Mouse (Mus musculus): ENCODE measurements around the gene Rpl29.

The Rpl29 gene

GRCm38 (mm10) chr9:106429221-106430014 lies at the start of gene Rpl29:
TSS of gene Rpl29 (plus strand) at chr9:106429454.
- DNase-seq (ENCODE audit: low read depth, low spot score), result peak; percentile 94

DNA sequence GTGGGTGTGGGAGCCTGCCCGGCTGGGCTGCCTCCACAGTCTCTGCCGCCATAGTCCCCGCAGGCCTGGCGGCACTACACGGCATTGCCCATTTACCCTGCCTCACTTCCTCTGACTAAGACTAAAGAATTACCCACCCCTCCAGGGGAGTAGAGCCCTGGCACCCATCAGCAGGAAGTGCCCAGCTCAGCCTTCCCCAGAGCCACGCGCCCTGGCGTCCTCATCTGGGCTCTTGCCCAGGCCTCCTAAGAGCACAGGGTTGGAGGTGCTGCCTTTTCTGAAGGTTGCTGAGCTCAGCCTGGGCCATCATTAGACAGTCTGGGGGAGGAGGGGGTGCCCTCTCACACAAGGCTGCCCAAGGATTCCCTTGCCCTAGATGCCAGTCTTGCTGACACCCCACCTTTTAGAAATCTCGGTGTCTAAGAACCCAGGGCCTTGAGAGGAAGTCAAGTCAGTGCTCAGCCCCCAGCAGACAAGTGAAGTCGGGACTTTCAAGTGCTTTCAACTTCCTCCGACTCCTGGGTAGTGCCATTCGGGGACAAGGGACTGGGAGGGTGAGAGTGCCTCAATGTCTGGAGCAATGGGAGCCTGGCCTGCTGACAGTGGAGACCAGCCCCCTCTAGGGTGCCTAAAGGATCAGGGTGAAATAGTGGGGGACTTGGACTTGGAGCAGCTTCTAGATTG lies 42.9 kb upstream of the Rpl29 start:
- no peak for DNase-seq (ENCODE audit: low read depth, low spot score)

GRCm38 (mm10) chr9:106392828-106393527 lies 36.3 kb upstream of the Rpl29 start:
- DNase-seq (ENCODE audit: low read depth, low spot score), result no peak

DNA sequence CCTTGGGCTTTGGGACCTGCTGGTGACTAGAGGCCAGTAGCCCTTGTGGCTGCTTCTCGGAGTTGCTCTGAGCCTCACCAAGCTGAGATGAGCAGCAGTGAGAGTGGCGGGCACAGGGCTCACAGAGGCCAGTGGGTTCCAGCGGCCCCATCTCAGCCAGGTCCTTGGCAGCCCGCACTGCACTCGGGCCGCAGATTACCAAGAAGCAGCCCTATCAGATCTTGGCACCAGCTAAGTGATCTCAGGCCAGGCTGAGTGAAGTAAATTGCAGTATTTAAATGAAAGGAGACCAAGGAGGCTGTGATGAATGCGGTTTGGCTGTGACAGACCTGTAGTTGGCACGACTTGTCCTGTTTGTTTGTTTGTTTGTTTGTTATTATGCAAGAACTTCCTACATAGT lies 35.7 kb upstream of the Rpl29 start:
- no peak for DNase-seq (ENCODE audit: low read depth, low spot score)

GRCm38 (mm10) chr9:106394649-106395602 lies 34.3 kb upstream of the Rpl29 start:
- DNase-seq (ENCODE audit: low read depth, low spot score), result no peak

DNA sequence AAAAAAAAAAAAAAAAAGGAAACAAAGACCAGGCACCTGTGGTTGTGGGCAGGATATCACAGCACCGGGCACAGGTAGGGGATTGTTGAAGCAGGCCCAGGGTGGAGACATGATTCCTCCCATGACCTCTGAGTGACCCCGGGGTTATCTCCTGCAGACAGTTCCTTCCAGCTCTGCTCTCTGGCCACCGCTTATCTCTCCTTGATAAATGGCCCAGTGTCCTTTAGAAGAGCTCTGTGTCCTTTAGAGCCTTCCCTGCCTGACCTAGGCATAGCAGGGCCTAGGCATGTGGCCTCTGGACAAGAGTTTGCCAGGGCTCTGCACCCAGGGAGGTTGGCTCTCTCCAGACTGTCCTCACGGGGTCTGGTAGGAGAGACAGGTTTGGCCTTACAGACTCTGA lies 31.5 kb upstream of the Rpl29 start:
- no peak for DNase-seq (ENCODE audit: low read depth, low spot score)

DNA sequence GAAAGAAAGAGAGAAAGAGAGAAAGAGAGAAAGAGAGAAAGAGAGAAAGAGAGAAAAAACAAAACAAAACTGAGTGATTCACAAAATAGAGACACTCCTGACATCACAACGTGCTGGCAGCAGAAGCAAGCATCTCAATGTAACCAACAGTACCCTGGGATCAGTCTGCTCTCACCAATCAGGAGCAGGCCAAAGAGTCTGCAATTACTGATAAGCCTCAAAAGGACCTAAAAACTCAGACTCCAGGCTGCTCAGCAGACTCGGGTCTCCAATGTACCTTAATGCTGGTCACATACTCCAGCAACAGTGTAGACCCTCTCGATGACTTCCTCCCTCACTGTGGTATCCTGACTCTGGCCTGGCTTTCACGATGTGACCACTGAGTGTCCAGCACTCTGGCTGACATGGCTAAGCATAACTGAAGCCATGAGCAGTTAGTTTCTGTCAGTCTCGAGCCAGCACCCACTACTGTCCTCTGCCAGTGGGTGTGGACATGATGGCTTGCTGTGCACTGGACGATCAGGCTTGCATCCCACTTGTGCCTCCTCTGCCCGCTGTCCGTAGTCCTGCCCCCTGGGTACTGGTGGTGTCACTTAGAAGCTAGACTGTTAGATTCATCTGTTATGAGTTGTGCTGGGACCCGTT lies 30.5 kb upstream of the Rpl29 start:
- DNase-seq (ENCODE audit: low read depth, low spot score), result no peak

DNA sequence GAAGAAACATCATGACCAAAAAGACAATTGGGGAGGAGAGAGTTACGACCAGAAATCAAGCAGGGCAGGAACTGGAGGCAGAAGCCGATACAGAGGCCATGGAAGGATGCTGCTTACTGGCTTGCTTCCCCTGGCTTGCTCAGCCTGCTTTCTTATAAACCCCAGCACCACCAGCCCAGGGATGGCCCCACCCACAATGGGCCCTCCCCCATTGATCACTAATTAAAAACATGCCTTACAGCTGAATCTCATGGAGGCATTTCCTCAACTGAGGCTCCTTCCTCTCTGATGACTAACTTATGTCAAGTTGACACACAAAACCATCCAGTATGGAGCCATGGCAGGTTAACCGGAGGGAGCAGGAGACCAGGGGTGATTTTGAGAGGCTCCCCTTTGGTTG lies 29.4 kb upstream of the Rpl29 start:
- DNase-seq (ENCODE audit: low read depth, low spot score), result no peak

DNA sequence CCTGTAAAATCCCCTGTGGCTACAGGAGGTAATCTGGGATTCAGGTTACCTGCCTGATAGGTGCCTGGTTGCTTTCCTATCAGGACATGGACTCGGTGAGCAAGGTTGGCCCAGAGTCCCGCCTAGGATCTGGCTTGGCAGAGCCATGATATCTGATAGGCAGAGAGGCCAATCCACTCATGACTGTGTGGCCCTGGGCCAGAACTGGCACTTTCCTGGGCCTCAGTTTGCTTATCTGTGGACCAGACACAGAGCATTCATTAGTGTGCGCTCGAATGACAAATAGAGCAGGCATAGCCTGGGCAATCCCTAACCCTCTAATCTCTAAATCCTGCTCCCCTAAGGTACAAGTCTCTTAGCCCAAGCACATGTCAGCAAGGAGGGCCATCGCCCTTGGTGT lies 27.1 kb upstream of the Rpl29 start:
- DNase-seq (ENCODE audit: low read depth, low spot score), result no peak

DNA sequence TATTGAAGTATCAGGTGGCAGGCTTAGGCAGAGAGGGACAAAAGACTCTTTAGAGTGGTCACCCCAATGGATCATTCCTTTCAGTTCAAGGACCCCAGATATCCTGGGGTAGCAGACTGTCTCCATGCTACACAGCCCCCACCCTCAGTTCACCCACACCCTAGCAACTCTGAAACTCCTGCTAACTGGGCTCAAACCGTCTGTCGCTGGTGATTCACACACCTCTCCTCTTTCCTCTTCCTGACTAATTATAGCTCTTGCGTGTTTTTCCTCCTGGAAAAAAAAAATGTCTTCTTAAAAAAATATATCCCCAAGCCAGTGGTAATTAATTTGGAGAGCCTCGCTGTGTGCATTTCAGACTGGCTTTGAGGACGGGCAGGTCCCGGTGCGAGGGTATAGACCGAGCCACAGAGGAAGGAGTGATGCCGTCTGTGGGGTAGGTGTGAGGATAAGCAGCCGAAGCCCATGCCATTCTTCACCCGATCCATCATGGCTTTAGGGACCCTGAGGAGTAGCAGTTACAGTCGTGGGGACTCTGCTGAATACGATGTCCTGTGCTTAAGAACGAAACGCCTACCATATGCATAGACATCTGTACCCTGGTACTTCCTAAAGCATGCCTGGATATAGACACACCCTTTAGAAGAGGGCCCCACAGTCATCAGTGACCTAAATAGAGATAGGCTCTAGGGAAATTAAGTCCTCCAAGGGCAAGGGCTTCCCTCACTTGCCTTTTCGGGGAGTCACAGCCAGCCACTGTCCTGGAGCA lies 26.5 kb upstream of the Rpl29 start:
- no peak for DNase-seq (ENCODE audit: low read depth, low spot score)

DNA sequence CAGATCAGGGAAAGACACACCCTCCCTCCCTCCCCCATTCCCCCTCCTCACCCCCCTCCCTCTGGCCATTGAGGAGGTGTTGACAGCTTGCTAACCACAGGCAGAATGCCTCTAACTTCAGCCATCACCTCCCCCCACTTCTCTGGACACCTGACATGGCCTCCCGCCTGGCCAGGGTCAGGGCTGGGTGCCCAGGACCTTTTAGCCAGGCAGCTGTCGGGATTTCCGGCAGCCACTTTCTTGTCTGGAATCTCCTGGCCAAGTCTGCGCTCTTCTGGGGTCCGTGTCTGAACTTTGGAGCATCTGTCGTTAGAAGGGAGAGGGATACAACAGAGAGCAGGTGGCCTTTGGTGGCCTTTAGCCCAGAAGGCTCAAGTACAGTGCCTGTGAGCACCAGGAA lies 24.0 kb upstream of the Rpl29 start:
- no peak for DNase-seq (ENCODE audit: low read depth, low spot score)

DNA sequence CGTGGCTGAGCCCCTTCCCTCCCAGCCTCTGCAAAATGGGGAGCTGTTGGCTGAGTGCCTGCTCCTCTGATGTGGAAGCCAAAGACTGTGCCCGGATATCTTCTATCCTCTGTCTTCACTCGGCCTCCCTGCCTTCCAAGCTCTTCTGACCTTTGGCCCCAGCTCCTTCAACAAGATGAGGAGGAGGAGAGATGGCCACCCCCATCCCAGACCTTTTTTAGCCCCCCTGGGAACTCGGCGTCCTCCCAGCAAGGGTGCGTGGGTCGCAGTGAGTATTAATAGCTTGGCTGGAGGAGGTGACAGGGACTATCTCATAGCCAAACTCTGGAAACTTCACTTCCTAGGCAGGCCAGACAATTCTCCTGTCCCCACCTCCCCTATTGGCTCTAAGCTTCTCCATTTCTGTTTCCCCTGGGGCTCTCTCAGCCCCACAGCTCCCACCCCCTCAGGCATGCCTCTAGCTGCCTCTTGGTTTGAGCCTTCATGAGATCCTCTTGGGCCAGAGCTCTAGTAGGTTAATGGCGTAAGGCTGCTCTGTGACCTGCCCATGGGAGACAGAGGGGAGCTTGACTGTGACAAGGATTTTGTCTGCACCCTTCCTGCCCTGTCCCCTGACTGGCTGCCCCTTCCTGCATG lies 22.7 kb upstream of the Rpl29 start:
- DNase-seq (ENCODE audit: low read depth, low spot score), result no peak

- DNase-seq (ENCODE audit: low read depth, low spot score), result no peak
These were observed 20.2 kb upstream of the Rpl29 start for GRCm38 (mm10) chr9:106409096-106409495.

DNA sequence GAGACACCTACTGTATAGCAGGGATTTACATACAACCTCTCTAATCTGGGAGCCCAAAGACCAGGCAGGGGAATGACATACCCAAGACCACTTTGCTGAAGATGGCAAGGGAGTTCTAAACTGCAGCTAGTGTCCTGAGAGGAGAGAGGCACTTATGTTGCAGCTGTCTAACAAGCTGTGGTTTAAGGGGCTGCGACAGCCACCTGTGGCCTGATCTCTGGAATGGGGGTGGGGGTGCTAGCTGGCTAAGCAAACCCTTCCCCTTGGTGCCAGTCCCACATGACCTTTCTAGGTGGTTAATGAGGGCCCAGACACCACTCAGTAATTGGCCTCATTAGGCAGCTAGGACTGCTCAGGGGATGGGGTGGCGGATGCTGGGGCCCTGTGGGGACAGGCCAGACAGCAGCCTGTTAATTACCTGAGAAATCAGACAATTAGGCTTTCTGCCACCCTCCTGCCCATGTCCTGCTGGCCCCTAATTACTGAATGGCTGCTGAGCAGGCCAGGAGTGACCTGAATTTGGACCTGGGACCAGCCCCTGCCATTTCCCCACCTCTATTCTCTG lies 19.1 kb upstream of the Rpl29 start:
- no peak for DNase-seq (ENCODE audit: low read depth, low spot score)

DNA sequence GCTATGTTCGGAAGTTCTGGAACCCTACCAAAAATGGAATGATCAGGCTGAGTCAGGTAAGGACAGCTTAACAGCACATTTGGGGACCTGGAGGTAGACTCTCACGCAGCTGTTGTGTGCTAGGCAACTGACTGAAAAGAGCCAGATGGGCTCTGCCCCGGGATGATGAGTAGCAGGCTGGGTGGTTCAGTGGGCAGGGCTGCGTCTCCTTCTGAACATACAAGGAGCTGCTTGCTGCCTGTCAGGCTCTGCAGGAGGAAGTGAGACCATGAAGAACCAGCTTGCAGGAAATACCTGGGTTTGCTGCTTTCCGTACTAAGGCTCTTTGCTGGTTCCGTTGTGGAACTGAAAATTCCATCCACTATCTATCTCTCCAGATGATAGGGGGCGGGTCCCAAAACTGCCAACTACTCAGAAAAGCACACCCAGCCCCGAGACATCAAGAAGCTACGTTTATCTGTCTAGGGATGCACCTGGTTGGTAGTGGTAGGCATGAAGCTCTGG lies 18.1 kb upstream of the Rpl29 start:
- DNase-seq (ENCODE audit: low read depth, low spot score), result no peak

GRCm38 (mm10) chr9:106411729-106412128 lies 17.5 kb upstream of the Rpl29 start:
- DNase-seq (ENCODE audit: low read depth, low spot score), result no peak

DNA sequence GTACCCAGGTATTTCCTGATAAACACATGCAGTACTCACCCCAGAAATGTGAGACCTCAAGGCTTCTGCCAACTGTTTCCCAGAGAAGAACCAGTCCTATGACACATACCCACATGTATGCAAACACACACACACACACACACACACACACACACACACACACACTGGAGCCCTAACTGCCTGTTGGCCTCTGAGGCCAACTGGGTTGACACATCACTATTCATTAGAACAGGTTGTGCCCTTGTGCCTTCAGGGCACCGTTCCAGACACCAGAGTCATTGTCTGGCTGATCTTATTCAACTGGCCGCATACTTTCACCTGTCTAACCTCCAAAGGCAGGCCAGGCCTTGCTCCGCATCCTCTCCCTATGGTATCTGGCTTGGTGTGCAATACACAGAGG lies 17.0 kb upstream of the Rpl29 start:
- DNase-seq (ENCODE audit: low read depth, low spot score), result no peak

GRCm38 (mm10) chr9:106413606-106414005 lies 15.6 kb upstream of the Rpl29 start:
- no peak for DNase-seq (ENCODE audit: low read depth, low spot score)

- no peak for DNase-seq (ENCODE audit: low read depth, low spot score)
These were observed 12.4 kb upstream of the Rpl29 start for GRCm38 (mm10) chr9:106416826-106417225.

Data from brain, embryonic 18.5 days (tissue).